In the genomic region with DNA sequence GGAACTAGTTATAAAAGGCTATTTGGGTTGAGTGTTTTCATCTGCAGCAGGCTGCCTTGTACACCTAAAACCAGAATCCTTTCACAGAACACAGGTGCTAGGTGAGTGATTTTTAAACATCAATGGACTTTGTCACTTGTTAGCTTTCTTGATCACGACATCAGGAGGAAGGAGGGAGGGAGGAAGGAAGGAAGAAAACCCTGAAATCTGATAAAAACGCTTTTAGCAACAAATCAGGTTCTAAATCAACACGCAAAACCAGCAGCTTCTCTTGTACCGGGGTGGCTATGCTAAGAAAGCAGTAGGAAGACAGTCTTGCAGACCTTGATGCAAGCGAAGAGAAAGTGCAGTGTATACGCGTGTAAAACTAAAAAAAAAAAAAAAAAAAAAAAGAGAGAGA, we compare ENCODE assay signal across 29 mouse cellular contexts. TPM values are rescaled to one million over a fixed set of nuclear protein-coding genes. Genes with fewer than 3 reads are reported as not detected.
DNase-seq lines count a peak whose midpoint lies in the region; ATAC-seq lines count a peak whose summit lies in the region.
"Had no signal": no experiment of that assay in that cellular context is flagged by ENCODE, and none has a peak within 500 bp of the region (broad histone marks: within the 10 kb centered on the region; RNA-seq: fewer than 3 reads in every experiment).

No protein-coding gene starts in this region.

- H3K9me3 ChIP-seq in midbrain, embryonic 10.5 days (replicated peaks), result no peaks in the 10 kb centered on the region; the same call in 1 of the 2 replicates
- H3K9me3 ChIP-seq: embryonic facial prominence, embryonic 13.5 days; embryonic facial prominence, embryonic 15.5 days; forebrain, embryonic 10.5 days; forebrain, embryonic 12.5 days had no signal

- peak; percentile 44 for DNase-seq in heart, adult 11 months
- DNase-seq in heart, adult 8-10 months (ENCODE audit: low spot score), result no peak
- DNase-seq in induced T-regulatory cell, adult 2 months (ENCODE audit: low read depth), result peak; percentile 75
- no peak for DNase-seq in adrenal gland, postnatal 4 days (ENCODE audit: low spot score in 2 of 2)
- DNase-seq in ovary, postnatal 36 days (ENCODE audit: low spot score), result no peak
- DNase-seq in midbrain, embryonic 10.5 days (ENCODE audit: low spot score), result no peak
- DNase-seq: adrenal gland, adult 8-10 months; adrenal gland, postnatal 14 days; adrenal gland, postnatal 36 days; B cell, adult 2 months; cerebellum, adult 11 months; cerebellum, adult 18-20 months; cerebellum, adult 8-10 months; cerebellum, adult 9-11 months; cerebellum, postnatal 36 days; embryo, embryonic 11 days had no signal

- H3K27ac ChIP-seq in midbrain, embryonic 10.5 days (replicated peaks), result no peak overlapping the region
- H3K27ac ChIP-seq: embryonic facial prominence, embryonic 13.5 days; embryonic facial prominence, embryonic 15.5 days; forebrain, embryonic 10.5 days; forebrain, embryonic 12.5 days had no signal

- H3K36me3 ChIP-seq in midbrain, embryonic 10.5 days, result no peaks in the 10 kb centered on the region
- H3K36me3 ChIP-seq: embryonic facial prominence, embryonic 13.5 days; embryonic facial prominence, embryonic 15.5 days; forebrain, embryonic 10.5 days; forebrain, embryonic 12.5 days had no signal

- no peak overlapping the region for H3K4me3 ChIP-seq in midbrain, embryonic 10.5 days
- H3K4me3 ChIP-seq: embryonic facial prominence, embryonic 13.5 days; embryonic facial prominence, embryonic 15.5 days; erythroblast, embryonic 14.5 days; forebrain, embryonic 10.5 days; forebrain, embryonic 12.5 days had no signal

- H3K4me1 ChIP-seq in midbrain, embryonic 10.5 days, result peaks cover 8% of the 10 kb centered on the region
- H3K4me1 ChIP-seq: embryonic facial prominence, embryonic 13.5 days; embryonic facial prominence, embryonic 15.5 days; forebrain, embryonic 12.5 days had no signal

- WGBS in midbrain, embryonic 10.5 days, result 81% methylated on average over 7 of the region's 7 CpGs

- peak; percentile 18 for ATAC-seq in CD4-positive, CD25-positive, alpha-beta regulatory T cell, adult 4 months
- ATAC-seq: forebrain, embryonic 14.5 days; forebrain, embryonic 16.5 days had no signal

- H3K27me3 ChIP-seq in midbrain, embryonic 10.5 days (ENCODE audit: low read depth, poor library complexity, severe bottlenecking), result no peaks in the 10 kb centered on the region
- H3K27me3 ChIP-seq: embryonic facial prominence, embryonic 13.5 days; embryonic facial prominence, embryonic 15.5 days; forebrain, embryonic 12.5 days had no signal

RNA-seq across cellular contexts. Expression of a gene that starts 10.2 kb away (rescaled TPM):
- total RNA-seq in heart, adult 8-10 months (2022), result 1 to 10 TPM in 2 of 4 experiments, under 1 TPM in 2; 0.89 to 1.3 (median 1.1) TPM
- polyA plus RNA-seq in CD4-positive, CD25-positive, alpha-beta regulatory T cell, adult 4 months (2017; shearing (Covaris generic)), result under 1 TPM in 1 of 2 experiments, not detected in 1; 0.15 TPM
- total RNA-seq in adrenal gland, postnatal 4 days (2021), result 1 to 10 TPM; 7.2 TPM
- polyA plus RNA-seq in midbrain, embryonic 10.5 days (2016; fragmentation: Nextera tagmentation; extraction: Ambion mirVana), result 5.9 and 6.7 TPM in 2 replicates
- total RNA-seq: MEL had no signal

RNA-seq across cellular contexts. Expression of a gene that starts 12.0 kb away (rescaled TPM):
- not detected for total RNA-seq in heart, adult 8-10 months (2022)
- 100 to 1,000 TPM in 1 of 2 experiments, 10 to 100 TPM in 1; 71.1 to 116 TPM for polyA plus RNA-seq in CD4-positive, CD25-positive, alpha-beta regulatory T cell, adult 4 months (2017; shearing (Covaris generic))
- not detected for total RNA-seq in adrenal gland, postnatal 4 days (2021)
- polyA plus RNA-seq in midbrain, embryonic 10.5 days (2016; fragmentation: Nextera tagmentation; extraction: Ambion mirVana), result not detected in 2 replicates
- total RNA-seq: adrenal gland, adult 18-20 months; adrenal gland, adult 8-10 months; adrenal gland, postnatal 14 days; adrenal gland, postnatal 36 days; common myeloid progenitor, adult 5-6 weeks; MEL had no signal
- polyA plus RNA-seq: embryonic facial prominence, embryonic 11.5 days; erythroblast, embryonic 14.5 days; forebrain, embryonic 10.5 days; forebrain, embryonic 12.5 days; forebrain, embryonic 14.5 days; forebrain, embryonic 16.5 days had no signal

RNA-seq across cellular contexts. Expression of a gene that starts 30.3 kb away (rescaled TPM):
- 10 to 100 TPM; 20.0 to 23.2 (median 21.8) TPM for total RNA-seq in heart, adult 8-10 months (2022)
- polyA plus RNA-seq in CD4-positive, CD25-positive, alpha-beta regulatory T cell, adult 4 months (2017; shearing (Covaris generic)), result 10 to 100 TPM; 21.0 to 24.3 TPM
- total RNA-seq in adrenal gland, postnatal 4 days (2021), result 10 to 100 TPM; 22.4 to 25.0 TPM
- 40.4 and 42.1 TPM in 2 replicates for polyA plus RNA-seq in midbrain, embryonic 10.5 days (2016; fragmentation: Nextera tagmentation; extraction: Ambion mirVana)

RNA-seq across cellular contexts. Expression of a gene that starts 47.6 kb away (rescaled TPM):
- 100 to 1,000 TPM; 429 to 518 (median 467) TPM for total RNA-seq in heart, adult 8-10 months (2022)
- polyA plus RNA-seq in CD4-positive, CD25-positive, alpha-beta regulatory T cell, adult 4 months (2017; shearing (Covaris generic)), result 1,000 to 10,000 TPM; 3,019 to 3,169 TPM
- 1,000 to 10,000 TPM; 1,207 to 1,212 TPM for total RNA-seq in adrenal gland, postnatal 4 days (2021)
- polyA plus RNA-seq in midbrain, embryonic 10.5 days (2016; fragmentation: Nextera tagmentation; extraction: Ambion mirVana), result 1,349 and 1,575 TPM in 2 replicates

RNA-seq across cellular contexts. Expression of a gene that starts 56.5 kb away (rescaled TPM):
- 100 to 1,000 TPM; 130 to 157 (median 141) TPM for total RNA-seq in heart, adult 8-10 months (2022)
- not detected for polyA plus RNA-seq in CD4-positive, CD25-positive, alpha-beta regulatory T cell, adult 4 months (2017; shearing (Covaris generic))
- total RNA-seq in adrenal gland, postnatal 4 days (2021), result 1 to 10 TPM; 2.2 to 5.6 TPM
- polyA plus RNA-seq in midbrain, embryonic 10.5 days (2016; fragmentation: Nextera tagmentation; extraction: Ambion mirVana), result not detected in 2 replicates
- total RNA-seq: common myeloid progenitor, adult 5-6 weeks; MEL had no signal
- polyA plus RNA-seq: brain, embryonic 14.5 days; erythroblast, embryonic 14.5 days; forebrain, embryonic 10.5 days; forebrain, embryonic 14.5 days; forebrain, embryonic 16.5 days had no signal

Comparison
In these comparisons a context has a peak if more than half of its experiments do, and no peak if none do; other contexts are left out.
1. DNase-seq: peak in heart, adult 11 months (single experiment) and induced T-regulatory cell, adult 2 months (single experiment); none in heart, adult 8-10 months (single experiment), adrenal gland, postnatal 4 days (0 of 2), ovary, postnatal 36 days (single experiment) and midbrain, embryonic 10.5 days (single experiment).